Mouse (Mus musculus) heart, adult 2 months (tissue): ENCODE results near the gene Tmcc1.
"Not testable (repeated sequence)": the region's sequence is repeated elsewhere in the genome, so short reads cannot be mapped to it uniquely, and the experiment has no call there.

Source experiments
- EP300 ChIP-seq: fragments of 200-500 bp; IDR thresholded peaks from 2 replicates; pipeline ENCODE4 v1.6.1; 2011; ENCODE audit warnings: low read depth, low read length, control low read depth; ENCODE audit not compliant: insufficient read depth
- POLR2A ChIP-seq: fragments of 200-500 bp; IDR thresholded peaks from 2 replicates; pipeline ENCODE4 v1.6.1; 2011; ENCODE audit warnings: mild to moderate bottlenecking, low read depth, low read length, control low read depth; ENCODE audit not compliant: insufficient read depth

GRCm38 (mm10) chr6:116116634-116117033, 76.7 kb downstream of the Tmcc1 start:
- not testable (repeated sequence) for TF ChIP-seq EP300, POLR2A
